Mouse (Mus musculus): ENCODE results near the gene Gm38392. TPM values are rescaled to one million over a fixed set of nuclear protein-coding genes. Genes with fewer than 3 reads are reported as not detected.

Gene Gm38392
- total RNA-seq, 2 experiments from 2014 or later: 0.47 to 0.76 TPM

DNA sequence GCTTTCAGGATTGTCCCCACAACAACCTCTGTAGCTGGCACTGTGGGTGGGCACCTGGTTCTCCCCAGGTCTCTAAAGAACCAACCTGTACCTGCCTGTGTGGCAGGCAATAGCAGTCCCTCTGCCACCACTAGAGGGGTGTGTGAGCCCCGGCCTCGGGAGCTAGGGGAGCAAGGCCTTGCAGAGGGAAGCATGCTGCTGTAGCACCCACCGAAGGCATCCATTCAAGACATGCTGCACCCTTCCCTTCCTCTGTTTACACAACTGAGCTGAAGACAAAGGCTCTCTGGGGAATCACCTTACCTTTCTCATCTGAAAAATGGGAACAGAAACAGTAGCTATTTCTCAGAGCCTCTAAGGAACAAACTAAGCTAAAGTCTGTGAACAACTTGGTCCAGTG is 51.8 kb downstream of the Gm38392 start:
- DNase-seq: no peak

DNA sequence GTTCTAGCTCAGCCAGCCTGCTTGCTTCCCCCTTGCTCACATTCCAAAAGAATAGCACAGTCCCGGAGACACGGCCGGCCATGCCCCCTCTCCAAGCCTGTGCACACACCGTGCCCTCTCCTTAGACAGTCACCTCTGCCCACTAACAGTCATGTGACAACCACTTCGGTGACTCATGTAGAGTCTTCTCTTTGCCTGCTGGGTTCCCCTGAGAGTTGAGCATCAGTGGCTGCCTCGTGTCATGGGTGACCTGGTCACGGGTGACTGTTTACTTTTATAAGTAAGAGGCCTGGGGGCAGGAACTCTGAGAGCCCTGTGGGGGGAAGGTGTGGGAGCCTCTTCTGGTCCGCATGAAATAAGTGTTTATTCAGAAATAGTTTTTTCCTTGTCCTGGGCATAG is 53.0 kb downstream of the Gm38392 start:
- no peak for DNase-seq

DNA sequence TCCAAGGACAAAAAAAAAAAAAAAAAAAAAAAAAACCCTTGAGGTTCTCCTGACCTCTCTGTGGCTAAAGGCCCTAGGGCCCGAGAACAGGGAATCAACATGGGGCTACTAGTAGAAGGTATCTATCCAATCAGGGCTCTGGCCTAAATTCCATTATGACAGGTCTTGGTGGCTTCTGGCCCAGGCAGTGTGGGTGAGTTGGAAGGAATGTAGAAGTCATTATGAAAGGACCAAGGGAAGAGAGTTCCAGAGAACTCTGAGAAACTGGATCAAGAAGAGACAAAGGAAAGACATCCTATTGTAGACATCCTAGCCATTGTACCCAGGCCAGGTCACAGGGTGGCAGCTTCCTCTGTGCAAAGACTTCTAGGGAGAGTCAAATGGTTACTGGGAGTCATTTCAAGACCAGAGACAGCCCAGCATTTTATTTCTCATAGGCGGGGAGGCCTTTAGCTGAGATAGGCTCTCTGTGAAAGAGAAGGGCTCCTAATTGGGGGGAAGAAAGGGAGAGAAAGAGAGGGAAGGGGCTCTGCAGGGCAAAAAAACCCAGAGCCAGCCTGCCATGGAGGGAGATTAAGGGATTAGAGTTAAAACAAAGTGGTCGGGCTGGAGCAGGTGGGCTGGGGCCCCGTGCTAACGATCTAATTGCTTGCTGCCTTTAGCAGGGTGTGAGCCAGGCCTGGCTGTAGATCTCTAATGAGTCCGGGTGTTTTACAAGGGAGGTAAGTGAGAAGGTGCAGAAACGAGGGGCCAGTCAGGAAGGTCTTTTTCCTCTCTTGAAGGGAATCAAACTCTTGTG is 54.0 kb downstream of the Gm38392 start:
- no peak for DNase-seq

DNA sequence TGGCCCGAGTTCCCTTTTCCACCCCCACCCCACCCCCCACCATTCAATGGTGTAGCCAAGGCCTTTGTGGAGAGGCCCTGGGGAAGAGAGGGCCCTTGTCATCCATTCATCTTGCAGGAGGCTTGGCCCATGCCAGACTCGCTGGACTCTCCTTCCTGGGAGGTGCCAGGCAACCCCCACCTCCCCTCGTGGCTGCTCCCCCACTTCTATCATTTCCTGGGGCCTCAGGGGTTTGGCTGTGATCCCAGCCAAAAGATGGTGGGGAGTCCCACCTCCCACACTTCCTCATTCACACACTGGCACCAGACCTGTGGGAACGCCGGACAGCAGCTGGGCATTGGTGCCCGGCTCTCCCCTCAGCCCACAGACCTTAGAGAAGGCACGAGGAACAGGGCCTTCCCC is 54.7 kb downstream of the Gm38392 start:
- peak; percentile 66 to 78 for DNase-seq

- DNase-seq: peak in 1 of 2 experiments; percentile 57
These were observed 55.9 kb downstream of the Gm38392 start for GRCm38 (mm10) chr3:88231061-88231641.

DNA sequence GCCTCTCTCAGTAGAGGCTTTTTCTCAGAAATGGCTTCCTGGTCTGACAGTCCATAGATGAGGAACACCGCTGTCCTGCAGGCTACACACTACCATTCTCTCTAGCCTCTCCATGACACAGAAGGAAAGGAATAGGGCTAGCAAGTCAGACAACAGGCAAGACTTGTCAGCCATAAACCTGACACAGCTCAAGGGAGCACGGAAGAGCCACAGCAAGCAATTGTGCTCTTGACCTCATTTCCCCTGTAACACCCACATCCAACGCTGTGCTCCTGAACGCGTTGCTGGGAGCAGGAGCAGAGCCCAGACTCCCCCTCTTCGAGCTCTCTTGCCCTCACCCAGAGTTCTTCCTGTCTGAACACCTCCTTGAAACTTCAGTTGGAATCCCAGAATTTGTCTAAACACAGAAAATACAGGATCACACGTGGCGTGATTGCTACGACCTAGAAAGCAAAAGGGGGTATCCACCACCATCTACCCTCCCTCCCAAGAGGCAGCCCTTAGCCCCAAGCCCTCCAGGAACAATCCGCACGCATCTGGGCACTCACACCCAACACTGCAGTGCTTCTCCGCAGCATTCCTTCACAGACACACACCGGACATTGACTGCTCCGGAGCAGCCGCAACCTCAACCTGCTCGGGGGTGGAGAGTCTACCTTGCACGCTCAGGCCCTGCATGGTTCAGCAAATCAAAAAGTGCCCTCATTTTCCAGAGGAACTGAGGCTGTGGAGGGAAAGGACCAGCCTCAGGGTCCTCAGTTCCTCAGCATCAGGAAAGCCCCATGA is 56.6 kb downstream of the Gm38392 start:
- DNase-seq: no peak

DNA sequence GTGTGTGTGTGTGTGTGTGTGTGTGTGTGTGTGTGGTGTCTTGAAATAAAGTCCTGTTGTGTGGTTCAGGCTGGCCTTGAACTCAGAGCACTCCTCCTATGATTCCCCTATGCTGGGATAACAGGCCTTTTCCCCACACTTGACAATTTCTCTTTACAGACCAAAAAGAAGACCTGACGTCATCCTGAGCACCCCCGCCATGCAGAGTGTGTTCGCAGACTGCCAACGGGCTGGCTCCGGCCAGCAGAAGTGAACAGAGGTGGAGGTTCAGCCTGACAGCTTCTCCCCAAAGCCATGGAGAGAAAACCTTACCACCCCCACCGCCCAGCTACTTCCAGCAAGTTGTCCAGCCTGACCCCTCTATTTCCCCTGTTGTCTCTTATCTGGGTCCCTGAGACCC is 57.5 kb downstream of the Gm38392 start:
- DNase-seq: no peak

- DNase-seq: no peak
These were observed 58.1 kb downstream of the Gm38392 start for GRCm38 (mm10) chr3:88228906-88229305.

DNA sequence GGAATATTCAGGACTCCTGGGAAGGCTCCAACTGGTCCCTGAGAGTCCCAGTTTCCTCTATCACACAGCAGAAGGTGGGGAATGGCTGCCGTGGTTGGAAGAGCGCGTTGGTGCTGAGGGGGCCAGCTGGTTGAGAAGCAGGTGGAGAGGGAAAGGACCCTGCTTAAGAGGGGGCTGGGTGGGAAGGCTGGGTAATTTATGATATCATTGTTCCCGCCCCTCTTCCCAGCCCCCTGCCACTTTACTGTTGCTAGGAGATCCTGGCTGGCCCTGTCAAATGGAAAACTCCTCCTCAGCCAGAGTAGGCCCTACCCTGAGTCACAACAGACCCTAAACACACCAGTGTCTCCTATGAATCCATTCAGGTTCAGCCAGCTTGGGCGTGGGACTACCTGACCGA is 59.0 kb downstream of the Gm38392 start:
- no peak for DNase-seq

- no peak for DNase-seq
These were observed 59.8 kb downstream of the Gm38392 start for GRCm38 (mm10) chr3:88227260-88227659.

GRCm38 (mm10) chr3:88226101-88226845 is 60.7 kb downstream of the Gm38392 start:
- DNase-seq: peak; percentile 81 to 83

- DNase-seq: no peak
These were observed 62.1 kb downstream of the Gm38392 start for GRCm38 (mm10) chr3:88224929-88225328.

DNA sequence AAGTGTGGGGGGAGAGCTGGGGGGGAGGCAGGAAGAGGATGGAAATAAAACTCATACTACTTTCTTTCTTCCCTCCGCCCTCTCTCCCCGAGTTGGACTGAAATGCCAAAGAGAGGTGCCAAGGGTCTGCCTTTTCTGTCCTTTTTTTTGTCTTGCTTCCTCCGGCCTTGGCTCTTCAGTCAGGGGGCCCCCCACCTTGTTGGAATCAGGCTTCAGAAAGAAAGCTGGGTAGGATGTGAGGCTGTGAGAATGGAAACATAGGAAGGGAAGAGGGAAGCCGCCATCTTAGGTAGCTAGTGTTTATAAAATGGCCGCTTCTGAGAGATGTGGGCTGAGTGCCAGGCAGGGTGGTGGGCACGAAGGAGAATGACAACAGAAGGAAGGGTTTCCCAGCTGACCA is 64.6 kb downstream of the Gm38392 start:
- peak in 1 of 2 experiments; percentile 56 for DNase-seq

GRCm38 (mm10) chr3:88221519-88222390 is 65.3 kb downstream of the Gm38392 start:
- DNase-seq: peak in 1 of 2 experiments; percentile 76

- DNase-seq: no peak
These were observed 66.2 kb downstream of the Gm38392 start for GRCm38 (mm10) chr3:88220842-88221241.

GRCm38 (mm10) chr3:88219940-88220339 is 67.1 kb downstream of the Gm38392 start:
- no peak for DNase-seq

DNA sequence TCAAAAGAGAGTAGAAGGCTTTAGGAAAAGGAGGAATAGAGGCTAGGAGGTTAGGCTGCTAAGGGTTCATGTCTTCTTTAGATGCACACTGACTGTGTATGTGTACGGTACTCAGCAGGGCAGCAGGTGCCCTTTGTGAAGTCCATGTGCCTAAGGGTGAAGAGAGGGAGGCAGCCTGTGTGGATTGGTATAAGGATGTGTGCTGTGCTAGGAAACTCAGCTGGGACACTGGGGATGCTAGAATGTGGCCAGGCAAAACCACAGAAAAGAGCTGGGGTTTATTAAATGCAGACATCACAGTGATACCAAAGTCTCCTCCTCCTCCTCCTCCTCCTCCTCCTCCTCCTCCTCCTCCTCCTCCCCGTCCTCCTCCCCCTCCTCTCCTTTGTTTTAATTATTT is 69.3 kb downstream of the Gm38392 start:
- no peak for DNase-seq

- no peak for DNase-seq
These were observed 70.3 kb downstream of the Gm38392 start for GRCm38 (mm10) chr3:88216534-88217326.

DNA sequence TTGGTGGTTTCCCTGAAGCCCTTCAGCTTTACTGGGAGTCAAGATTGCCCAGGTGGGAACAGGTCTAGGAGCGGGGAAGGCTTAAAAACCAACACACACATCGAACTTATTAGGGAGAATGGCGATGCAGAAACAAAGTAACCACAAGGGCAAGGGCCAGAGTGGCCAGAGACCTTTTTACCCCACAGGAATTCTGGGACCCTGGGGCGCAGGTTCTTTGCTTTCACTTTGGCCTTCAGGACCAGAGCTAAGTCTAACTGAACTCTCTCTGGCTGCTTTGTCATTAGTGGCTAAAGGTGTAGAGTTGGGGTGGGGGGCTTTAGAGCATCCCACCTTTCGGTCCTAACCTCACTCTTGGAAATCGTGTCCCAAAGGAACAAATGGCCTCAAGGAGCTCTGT is 70.9 kb downstream of the Gm38392 start:
- no peak for DNase-seq

- no peak for DNase-seq
These were observed 71.4 kb downstream of the Gm38392 start for GRCm38 (mm10) chr3:88215553-88216004.
